Mouse (Mus musculus) lung, postnatal 0 days (tissue): ENCODE data around the gene 4930451I11Rik.

Experiments used
- CTCF ChIP-seq: IDR thresholded peaks from 2 replicates; pipeline ENCODE4 v1.5.1; 2016; ENCODE audit warnings: antibody characterized with exemption, mild to moderate bottlenecking
- EP300 ChIP-seq: IDR thresholded peaks from 2 replicates; pipeline ENCODE4 v1.6.1; 2016; ENCODE audit warnings: antibody characterized with exemption, mild to moderate bottlenecking, control low read depth

DNA sequence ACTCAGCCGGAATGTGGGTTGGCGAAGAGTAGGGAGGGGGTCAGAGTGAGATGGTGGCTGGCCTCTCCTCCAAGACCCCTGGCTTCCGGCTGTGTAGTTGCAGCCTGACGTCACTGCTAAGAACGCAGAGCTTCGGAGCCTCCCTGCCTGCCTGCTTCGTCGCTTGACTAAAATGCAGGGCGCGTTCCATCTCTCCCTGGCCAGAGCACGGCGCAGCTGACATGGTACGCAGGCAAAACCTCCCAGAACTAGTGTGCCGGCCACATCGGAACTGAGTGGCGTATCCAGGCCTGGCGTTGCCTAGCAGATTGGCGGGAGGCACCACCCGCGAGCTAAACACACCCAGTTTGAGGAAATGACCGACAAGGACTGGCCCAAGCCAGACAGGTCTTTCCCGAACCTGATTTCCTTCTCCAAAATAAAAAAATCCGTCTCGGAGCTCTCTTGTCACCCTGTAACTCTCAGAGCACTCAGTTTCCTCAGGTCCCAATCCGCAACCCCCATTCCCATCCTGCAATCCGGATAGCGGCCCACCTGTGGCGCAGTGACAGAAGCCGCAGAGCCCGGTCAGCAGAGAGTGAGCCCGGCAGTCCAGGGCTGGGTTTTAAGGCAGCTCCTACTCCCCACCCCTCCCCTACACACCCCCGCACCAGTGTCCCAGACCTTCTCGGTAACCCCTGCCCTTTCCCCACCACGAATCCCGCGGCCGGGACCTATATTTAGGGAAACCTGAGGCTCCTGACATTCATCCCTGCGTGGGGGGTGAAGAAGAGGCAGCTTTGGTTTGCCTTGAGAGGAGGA is 31.8 kb downstream of the 4930451I11Rik start:
- peak; percentile 41; the same call in 1 of the 2 replicates for TF ChIP-seq CTCF
- TF ChIP-seq EP300, result no peak
